Mouse (Mus musculus) midbrain, postnatal 0 days (tissue): ENCODE results near the gene C730034F03Rik. TPM values are rescaled to one million over a fixed set of nuclear protein-coding genes. Genes with fewer than 3 reads are reported as not detected.

ENCODE experiments used
- ATAC-seq: fragments of 200-750 bp; cut with Nextera tagmentation; 2 replicates; pipeline ENCODE4 v1.8.0; 2017; ENCODE audit warnings: moderate number of reproducible peaks, mild to moderate bottlenecking, moderate TSS enrichment, moderate library complexity; ENCODE audit not compliant: low FRiP score
- DNase-seq: peaks from one replicate; pipeline ENCODE4 v3.0.0-alpha.2; 2015; ENCODE audit warnings: low spot score
- H3K27ac ChIP-seq: fragments of 300-500 bp; sonication (generic); 2 replicates; pipeline ENCODE4 v1.5.1; 2014; ENCODE audit warnings: low read depth, mild to moderate bottlenecking, low read length, mixed read lengths
- H3K27me3 ChIP-seq: fragments of 300-500 bp; sonication (generic); 2 replicates; pipeline ENCODE4 v1.6.1; 2014; ENCODE audit warnings: low read length, control low read depth, mixed read lengths; ENCODE audit not compliant: insufficient read depth
- H3K36me3 ChIP-seq: fragments of 300-500 bp; sonication (generic); 2 replicates; pipeline ENCODE4 v1.6.1; 2014; ENCODE audit warnings: low read length, control low read depth, mixed read lengths; ENCODE audit not compliant: insufficient read depth
- H3K4me1 ChIP-seq: fragments of 300-500 bp; sonication (generic); 2 replicates; pipeline ENCODE4 v1.6.1; 2014; ENCODE audit warnings: mild to moderate bottlenecking, control low read depth, antibody characterized with exemption, low read length, mixed read lengths; ENCODE audit not compliant: insufficient read depth
- H3K4me2 ChIP-seq: fragments of 300-500 bp; sonication (generic); 2 replicates; pipeline ENCODE4 v1.6.1; 2014; ENCODE audit warnings: low read depth, mild to moderate bottlenecking, low read length, mixed read lengths; ENCODE audit not compliant: poor library complexity, severe bottlenecking
- H3K4me3 ChIP-seq: fragments of 300-500 bp; sonication (generic); 2 replicates; pipeline ENCODE4 v1.5.1; 2014; ENCODE audit warnings: low read depth, mild to moderate bottlenecking, low read length, moderate library complexity
- H3K9ac ChIP-seq: fragments of 300-500 bp; sonication (generic); replicated peaks from 2 replicates; pipeline ENCODE4 v1.6.1; 2014; ENCODE audit warnings: mild to moderate bottlenecking, low read length, moderate library complexity, mixed read lengths; ENCODE audit not compliant: poor library complexity, severe bottlenecking
- H3K9me3 ChIP-seq: fragments of 300-500 bp; sonication (generic); 2 replicates; pipeline ENCODE4 v1.6.1; 2016; ENCODE audit warnings: low read length, control low read depth
- CTCF ChIP-seq: IDR thresholded peaks from 2 replicates; pipeline ENCODE4 v1.5.1; 2016; ENCODE audit warnings: antibody characterized with exemption, mild to moderate bottlenecking
- WGBS: fragments of 180-500 bp; shearing (Covaris S2); extraction: QIAGEN DNeasy Blood & Tissue Kit; methylation state at CpG from one replicate; pipeline ENCODE4 v1.1.7; 2014; 5-methylcytosine and 5-hydroxymethylcytosine counted together
- polyA plus RNA-seq: library from polyadenylated mRNA; unstranded; fragments of >200 nt; fragmentation: Nextera tagmentation; extraction: Ambion mirVana; gene quantifications from 2 replicates; pipeline ENCODE4 v1.2.1, GENCODE M21; 2015
- total RNA-seq: library from RNA; depleted of rRNA; stranded (reverse); fragments of >200 nt; gene quantifications from 2 replicates; pipeline ENCODE4 v1.2.3, GENCODE M21; 2014; rRNA removed

The C730034F03Rik gene
- total and polyA plus RNA-seq, 2 experiments from 2014 or later, result 1.2 to 3.9 TPM

DNA sequence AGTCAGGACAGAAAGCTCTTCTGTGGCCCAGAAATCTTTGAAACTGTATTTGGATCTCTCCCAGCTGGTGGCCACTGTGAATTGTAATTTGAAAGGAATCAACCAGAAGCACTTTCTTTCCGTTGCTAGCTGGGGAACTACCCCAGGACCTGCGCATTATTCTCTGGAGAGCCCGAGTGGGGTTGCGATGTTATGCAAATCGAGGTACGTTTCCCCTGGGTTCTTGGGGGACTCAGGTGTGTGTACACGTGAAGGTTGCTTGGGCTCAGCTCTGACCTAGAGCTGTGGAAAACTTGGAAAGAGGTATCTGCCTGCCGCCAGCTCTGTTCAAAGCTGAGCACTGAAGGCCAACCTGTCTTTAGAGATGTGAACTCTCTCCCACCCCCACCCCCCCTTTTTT, 48.4 kb downstream of the C730034F03Rik start:
- Histone ChIP-seq H3K4me3 (no peak overlapping the region), H3K4me2 (no peak overlapping the region), H3K9me3 (no peaks in the 10 kb centered on the region), H3K4me1 (peaks cover 14% of the 10 kb centered on the region), H3K9ac (no peak overlapping the region), H3K36me3 (0 out of 2 replicates have a peak, but pooled peaks cover 3% of the 10 kb centered on the region), H3K27ac (no peak overlapping the region), H3K27me3 (no peaks in the 10 kb centered on the region)
- TF ChIP-seq CTCF, result no peak
- no peak for DNase-seq
- ATAC-seq, result no peak
- 42% methylated on average over 8 of the region's 8 CpGs for WGBS

DNA sequence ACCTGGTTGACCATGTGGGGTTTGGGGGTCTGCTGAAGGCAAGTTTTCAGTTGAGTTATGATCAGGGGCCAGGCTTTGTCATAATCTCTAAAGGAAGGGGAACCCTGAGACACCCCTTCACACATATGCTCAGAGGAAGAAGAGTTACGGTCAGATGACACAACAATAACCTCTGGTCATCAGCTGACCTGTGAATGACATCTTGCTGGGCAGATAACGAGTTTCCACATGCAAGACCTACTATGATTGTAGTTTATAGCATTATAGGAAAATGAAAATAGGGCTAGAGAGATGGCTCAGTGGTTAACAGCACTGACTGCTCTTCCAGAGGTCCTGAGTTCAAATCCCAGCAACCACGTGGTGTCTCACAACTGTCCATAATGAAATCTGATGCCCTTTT, 49.2 kb downstream of the C730034F03Rik start:
- TF ChIP-seq CTCF, result no peak
- no peaks in the 10 kb centered on the region for H3K27me3 ChIP-seq
- no peak overlapping the region for H3K9ac ChIP-seq
- H3K4me3 ChIP-seq, result no peak overlapping the region
- H3K4me1 ChIP-seq, result peaks cover 14% of the 10 kb centered on the region
- no peak for DNase-seq
- 95% methylated on average over 3 of the region's 3 CpGs for WGBS
- no peak for ATAC-seq
- no peaks in the 10 kb centered on the region for H3K36me3 ChIP-seq
- no peak overlapping the region for H3K4me2 ChIP-seq
- no peak overlapping the region for H3K27ac ChIP-seq
- H3K9me3 ChIP-seq, result no peaks in the 10 kb centered on the region

Other genes starting within 250 kb of the C730034F03Rik start
- gene Plxnb2, start 248.8 kb upstream of the C730034F03Rik start, total RNA-seq, result 153 and 199 TPM in 2 replicates
- 46.8 and 50.4 TPM in 2 replicates for gene Plxnb2, start 248.8 kb upstream of the C730034F03Rik start, polyA plus RNA-seq
- 98.8 and 115 TPM in 2 replicates for gene Dennd6b, start 233.1 kb upstream of the C730034F03Rik start, total RNA-seq
- gene Dennd6b, start 233.1 kb upstream of the C730034F03Rik start, polyA plus RNA-seq, result 88.2 and 88.3 TPM in 2 replicates
- gene Ppp6r2, start 218.0 kb upstream of the C730034F03Rik start, total RNA-seq, result 225 and 315 TPM in 2 replicates
- 76.5 and 87.1 TPM in 2 replicates for gene Ppp6r2, start 218.0 kb upstream of the C730034F03Rik start, polyA plus RNA-seq
- gene Sbf1, start 114.3 kb upstream of the C730034F03Rik start, total RNA-seq, result 268 and 287 TPM in 2 replicates
- 77.3 and 79.3 TPM in 2 replicates for gene Sbf1, start 114.3 kb upstream of the C730034F03Rik start, polyA plus RNA-seq
- not detected in 2 replicates for gene Adm2, start 106.9 kb upstream of the C730034F03Rik start, total RNA-seq
- gene Adm2, start 106.9 kb upstream of the C730034F03Rik start, polyA plus RNA-seq, result not detected in 2 replicates
- gene Miox, start 95.2 kb upstream of the C730034F03Rik start, total RNA-seq, result not detected in 2 replicates
- gene Miox, start 95.2 kb upstream of the C730034F03Rik start, polyA plus RNA-seq, result not detected in 2 replicates
- gene Lmf2, start 73.9 kb upstream of the C730034F03Rik start, total RNA-seq, result 20.2 and 25.6 TPM in 2 replicates
- gene Lmf2, start 73.9 kb upstream of the C730034F03Rik start, polyA plus RNA-seq, result 27.3 and 30.9 TPM in 2 replicates
- gene Ncaph2, start 73.9 kb upstream of the C730034F03Rik start, total RNA-seq, result 87.1 and 88.8 TPM in 2 replicates
- gene Ncaph2, start 73.9 kb upstream of the C730034F03Rik start, polyA plus RNA-seq, result 88.0 and 96.9 TPM in 2 replicates
- gene Sco2, start 55.7 kb upstream of the C730034F03Rik start, total RNA-seq, result 24.9 and 36.1 TPM in 2 replicates
- 23.1 and 26.5 TPM in 2 replicates for gene Sco2, start 55.7 kb upstream of the C730034F03Rik start, polyA plus RNA-seq
- 4.6 and 7.0 TPM in 2 replicates for gene Tymp, start 52.5 kb upstream of the C730034F03Rik start, total RNA-seq
- gene Tymp, start 52.5 kb upstream of the C730034F03Rik start, polyA plus RNA-seq, result 3.1 and 3.6 TPM in 2 replicates
- 2.2 and 10.7 TPM in 2 replicates for gene Odf3b, start 50.3 kb upstream of the C730034F03Rik start, total RNA-seq
- gene Odf3b, start 50.3 kb upstream of the C730034F03Rik start, polyA plus RNA-seq, result 6.7 and 8.6 TPM in 2 replicates
- 0.14 and 0.22 TPM in 2 replicates for gene Klhdc7b, start 44.7 kb upstream of the C730034F03Rik start, total RNA-seq
- not detected in 2 replicates for gene Klhdc7b, start 44.7 kb upstream of the C730034F03Rik start, polyA plus RNA-seq
- not detected in 2 replicates for gene Syce3, start 19.1 kb upstream of the C730034F03Rik start, total RNA-seq
- gene Syce3, start 19.1 kb upstream of the C730034F03Rik start, polyA plus RNA-seq, result not detected in 2 replicates
- 2.4 and 4.7 TPM in 2 replicates for gene Cpt1b, start 3.7 kb upstream of the C730034F03Rik start, total RNA-seq
- gene Cpt1b, start 3.7 kb upstream of the C730034F03Rik start, polyA plus RNA-seq, result 1.7 and 2.2 TPM in 2 replicates
- 0.85 and 0.93 TPM in 2 replicates for gene Gm44502, start 107 bp downstream of the C730034F03Rik start, total RNA-seq
- not detected in 2 replicates for gene Gm44502, start 107 bp downstream of the C730034F03Rik start, polyA plus RNA-seq
- gene Chkb, start 319 bp downstream of the C730034F03Rik start, total RNA-seq, result 65.3 and 66.2 TPM in 2 replicates
- 101 and 103 TPM in 2 replicates for gene Chkb, start 319 bp downstream of the C730034F03Rik start, polyA plus RNA-seq
- 100 and 110 TPM in 2 replicates for gene Mapk8ip2, start 24.3 kb downstream of the C730034F03Rik start, total RNA-seq
- gene Mapk8ip2, start 24.3 kb downstream of the C730034F03Rik start, polyA plus RNA-seq, result 68.0 and 68.8 TPM in 2 replicates
- 31.0 and 34.0 TPM in 2 replicates for gene Arsa, start 47.8 kb downstream of the C730034F03Rik start, total RNA-seq
- gene Arsa, start 47.8 kb downstream of the C730034F03Rik start, polyA plus RNA-seq, result 32.4 and 37.1 TPM in 2 replicates
- 61.5 and 63.2 TPM in 2 replicates for gene Shank3, start 70.0 kb downstream of the C730034F03Rik start, total RNA-seq
- 8.1 and 12.6 TPM in 2 replicates for gene Shank3, start 70.0 kb downstream of the C730034F03Rik start, polyA plus RNA-seq
- 1.7 and 3.5 TPM in 2 replicates for gene Acr, start 138.7 kb downstream of the C730034F03Rik start, total RNA-seq
- gene Acr, start 138.7 kb downstream of the C730034F03Rik start, polyA plus RNA-seq, result 2.0 and 3.1 TPM in 2 replicates
- gene Rabl2, start 162.3 kb downstream of the C730034F03Rik start, total RNA-seq, result 48.2 and 49.7 TPM in 2 replicates
- gene Rabl2, start 162.3 kb downstream of the C730034F03Rik start, polyA plus RNA-seq, result 68.1 and 70.1 TPM in 2 replicates